Mouse (Mus musculus) small intestine, adult 2 months (tissue): Measurements from ENCODE around the gene Mchr1.

Source experiments
- CTCF ChIP-seq: fragments of 200-500 bp; IDR thresholded peaks from 2 replicates; pipeline ENCODE4 v1.5.1; 2012; ENCODE audit warnings: low read depth, mild to moderate bottlenecking, control low read depth, inconsistent platforms, low read length, moderate library complexity, mixed read lengths; ENCODE audit not compliant: insufficient replicate concordance, insufficient read length; ENCODE audit errors: extremely low read depth
- POLR2A ChIP-seq: fragments of 200-500 bp; IDR thresholded peaks from 2 replicates; pipeline ENCODE4 v1.6.1; 2012; ENCODE audit warnings: low read depth, mild to moderate bottlenecking, control low read depth, inconsistent platforms, low read length, moderate library complexity

DNA sequence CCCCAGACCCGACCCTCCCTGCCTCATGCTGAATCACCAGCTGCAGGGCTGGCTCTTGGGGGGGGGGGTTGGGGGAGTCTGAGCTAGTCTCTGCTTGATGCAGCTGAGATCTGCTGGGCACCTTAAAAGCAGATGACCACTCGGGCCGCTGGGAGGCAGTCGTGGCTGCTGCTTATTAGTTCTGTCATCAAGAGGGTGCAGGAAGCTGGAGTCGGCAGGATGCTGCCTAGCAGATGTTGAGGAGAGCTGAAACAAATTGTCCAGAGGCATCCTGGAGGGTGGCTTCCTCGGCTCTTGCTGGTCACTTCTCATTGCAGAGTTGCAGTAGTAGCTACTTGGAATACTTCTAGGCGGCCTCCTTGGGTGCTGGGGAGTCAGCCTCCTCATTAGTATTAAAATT, 4.0 kb downstream of the Mchr1 start:
- no peak for TF ChIP-seq POLR2A
- TF ChIP-seq CTCF = peak; percentile 49; the same call in 1 of the 2 replicates
